Mouse (Mus musculus): Measurements from ENCODE around the gene Ctdspl. TPM values are rescaled to one million over a fixed set of nuclear protein-coding genes. Genes with fewer than 3 reads are reported as not detected.
A peak's percentile ranks its signal among the peaks of the same experiment; 100 is the strongest.

Ctdspl gene
- polyA plus RNA-seq, 1 experiment from 2014 or later, result 6.6 TPM

- H3K4me3 ChIP-seq, result no peak overlapping the region
- 95% methylated on average over 27 of the region's 27 CpGs for WGBS
- H3K9me3 ChIP-seq (replicated peaks), result no peaks in the 10 kb centered on the region
- H3K27ac ChIP-seq (replicated peaks), result no peak overlapping the region
- no peak for DNase-seq (ENCODE audit: low spot score)
- H3K4me1 ChIP-seq, result peaks cover 21% of the 10 kb centered on the region
- no peaks in the 10 kb centered on the region for H3K27me3 ChIP-seq (ENCODE audit: low read depth, poor library complexity, severe bottlenecking)
- H3K36me3 ChIP-seq, result no peaks in the 10 kb centered on the region
These were observed 102.3 kb downstream of the Ctdspl start for GRCm38 (mm10) chr9:119028226-119029195.

- peak; percentile 56 for DNase-seq (ENCODE audit: low spot score)
- Histone ChIP-seq H3K36me3 (no peaks in the 10 kb centered on the region), H3K4me3 (no peak overlapping the region), H3K9me3 (replicated peaks) (no peaks in the 10 kb centered on the region), H3K27me3 (ENCODE audit: low read depth, poor library complexity, severe bottlenecking) (no peaks in the 10 kb centered on the region), H3K27ac (replicated peaks) (no peak overlapping the region), H3K4me1 (peaks cover 31% of the 10 kb centered on the region)
- 56% methylated on average over 7 of the region's 7 CpGs for WGBS
These were observed 103.3 kb downstream of the Ctdspl start for GRCm38 (mm10) chr9:119029568-119029967.

GRCm38 (mm10) chr9:119031038-119031437, 104.8 kb downstream of the Ctdspl start:
- Histone ChIP-seq H3K36me3 (0 out of 2 replicates have a peak, but pooled peaks cover 2% of the 10 kb centered on the region), H3K27ac (replicated peaks) (no peak overlapping the region), H3K4me3 (no peak overlapping the region), H3K27me3 (ENCODE audit: low read depth, poor library complexity, severe bottlenecking) (no peaks in the 10 kb centered on the region), H3K9me3 (replicated peaks) (no peaks in the 10 kb centered on the region), H3K4me1 (peaks cover 38% of the 10 kb centered on the region)
- 92% methylated on average over 4 of the region's 4 CpGs for WGBS
- DNase-seq (ENCODE audit: low spot score), result no peak

GRCm38 (mm10) chr9:119031772-119032171, 105.5 kb downstream of the Ctdspl start:
- 89% methylated on average over 14 of the region's 14 CpGs for WGBS
- Histone ChIP-seq H3K9me3 (replicated peaks) (no peaks in the 10 kb centered on the region), H3K4me3 (no peak overlapping the region), H3K36me3 (0 out of 2 replicates have a peak, but pooled peaks cover 5% of the 10 kb centered on the region), H3K27me3 (ENCODE audit: low read depth, poor library complexity, severe bottlenecking) (no peaks in the 10 kb centered on the region), H3K4me1 (peaks cover 38% of the 10 kb centered on the region), H3K27ac (replicated peaks) (peak overlapping the region; percentile 29; the same call in 1 of the 2 replicates)
- DNase-seq (ENCODE audit: low spot score), result no peak

GRCm38 (mm10) chr9:119032538-119032937, 106.3 kb downstream of the Ctdspl start:
- no peaks in the 10 kb centered on the region for H3K27me3 ChIP-seq (ENCODE audit: low read depth, poor library complexity, severe bottlenecking)
- DNase-seq (ENCODE audit: low spot score), result peak; percentile 19
- H3K4me3 ChIP-seq, result no peak overlapping the region
- 0 out of 2 replicates have a peak, but pooled peaks cover 5% of the 10 kb centered on the region for H3K36me3 ChIP-seq
- no peaks in the 10 kb centered on the region for H3K9me3 ChIP-seq (replicated peaks)
- peak overlapping the region; percentile 39; the same call in 1 of the 2 replicates for H3K27ac ChIP-seq (replicated peaks)
- 69% methylated on average over 9 of the region's 9 CpGs for WGBS
- peaks cover 38% of the 10 kb centered on the region for H3K4me1 ChIP-seq

GRCm38 (mm10) chr9:119033111-119033921, 107.1 kb downstream of the Ctdspl start:
- no peak overlapping the region for H3K4me3 ChIP-seq
- WGBS, result 76% methylated on average over 19 of the region's 19 CpGs
- H3K36me3 ChIP-seq, result peaks cover 12% of the 10 kb centered on the region; the same call in 1 of the 2 replicates
- no peaks in the 10 kb centered on the region for H3K27me3 ChIP-seq (ENCODE audit: low read depth, poor library complexity, severe bottlenecking)
- H3K27ac ChIP-seq (replicated peaks), result peak overlapping the region; percentile 39; the same call in 1 of the 2 replicates
- peaks cover 38% of the 10 kb centered on the region for H3K4me1 ChIP-seq
- no peaks in the 10 kb centered on the region for H3K9me3 ChIP-seq (replicated peaks)
- DNase-seq (ENCODE audit: low spot score), result peak; percentile 43

GRCm38 (mm10) chr9:119034069-119034468, 107.8 kb downstream of the Ctdspl start:
- no peak for DNase-seq (ENCODE audit: low spot score)
- H3K27ac ChIP-seq (replicated peaks), result peak overlapping the region; percentile 42; the same call in 1 of the 2 replicates
- no peaks in the 10 kb centered on the region for H3K9me3 ChIP-seq (replicated peaks)
- WGBS, result 81% methylated on average over 8 of the region's 8 CpGs
- H3K4me1 ChIP-seq, result peaks cover 38% of the 10 kb centered on the region
- peaks cover 12% of the 10 kb centered on the region; the same call in 1 of the 2 replicates for H3K36me3 ChIP-seq
- no peak overlapping the region for H3K4me3 ChIP-seq
- H3K27me3 ChIP-seq (ENCODE audit: low read depth, poor library complexity, severe bottlenecking), result no peaks in the 10 kb centered on the region

- peak; percentile 24 for DNase-seq (ENCODE audit: low spot score)
- WGBS, result 71% methylated on average over 29 of the region's 29 CpGs
- Histone ChIP-seq H3K36me3 (peaks cover 12% of the 10 kb centered on the region; the same call in 1 of the 2 replicates), H3K4me1 (peaks cover 38% of the 10 kb centered on the region), H3K27ac (replicated peaks) (peak overlapping the region; percentile 42; the same call in 1 of the 2 replicates), H3K4me3 (no peak overlapping the region), H3K9me3 (replicated peaks) (no peaks in the 10 kb centered on the region), H3K27me3 (ENCODE audit: low read depth, poor library complexity, severe bottlenecking) (no peaks in the 10 kb centered on the region)
These were observed 108.7 kb downstream of the Ctdspl start for GRCm38 (mm10) chr9:119034676-119035665.

GRCm38 (mm10) chr9:119035836-119036235, 109.6 kb downstream of the Ctdspl start:
- WGBS, result 81% methylated on average over 7 of the region's 7 CpGs
- H3K27ac ChIP-seq (replicated peaks), result peak overlapping the region; percentile 38; the same call in 1 of the 2 replicates
- H3K36me3 ChIP-seq, result peaks cover 15% of the 10 kb centered on the region
- H3K4me1 ChIP-seq, result peaks cover 38% of the 10 kb centered on the region
- no peak overlapping the region for H3K4me3 ChIP-seq
- no peaks in the 10 kb centered on the region for H3K9me3 ChIP-seq (replicated peaks)
- DNase-seq (ENCODE audit: low spot score), result no peak
- no peaks in the 10 kb centered on the region for H3K27me3 ChIP-seq (ENCODE audit: low read depth, poor library complexity, severe bottlenecking)

- H3K4me3 ChIP-seq, result no peak overlapping the region
- DNase-seq (ENCODE audit: low spot score), result no peak
- peaks cover 25% of the 10 kb centered on the region for H3K36me3 ChIP-seq
- WGBS, result 88% methylated on average over 15 of the region's 15 CpGs
- peaks cover 30% of the 10 kb centered on the region for H3K4me1 ChIP-seq
- no peak overlapping the region for H3K27ac ChIP-seq (replicated peaks)
- no peaks in the 10 kb centered on the region for H3K9me3 ChIP-seq (replicated peaks)
- no peaks in the 10 kb centered on the region for H3K27me3 ChIP-seq (ENCODE audit: low read depth, poor library complexity, severe bottlenecking)
These were observed 111.0 kb downstream of the Ctdspl start for GRCm38 (mm10) chr9:119037076-119037730.

- 87% methylated on average over 3 of the region's 3 CpGs for WGBS
- H3K9me3 ChIP-seq (replicated peaks), result no peaks in the 10 kb centered on the region
- H3K27me3 ChIP-seq (ENCODE audit: low read depth, poor library complexity, severe bottlenecking), result no peaks in the 10 kb centered on the region
- no peak for DNase-seq (ENCODE audit: low spot score)
- peaks cover 25% of the 10 kb centered on the region for H3K36me3 ChIP-seq
- peaks cover 17% of the 10 kb centered on the region for H3K4me1 ChIP-seq
- no peak overlapping the region for H3K27ac ChIP-seq (replicated peaks)
- H3K4me3 ChIP-seq, result no peak overlapping the region
These were observed 112.3 kb downstream of the Ctdspl start for GRCm38 (mm10) chr9:119038574-119038973.

Measured in midbrain, embryonic 10.5 days (tissue).